Mouse (Mus musculus) olfactory bulb, adult 2 months (tissue): Measurements from ENCODE around the gene Ndufs7.

Experiments
- CTCF ChIP-seq: fragments of 200-500 bp; IDR thresholded peaks from 2 replicates; pipeline ENCODE4 v1.5.1; 2012; ENCODE audit warnings: low read depth, mild to moderate bottlenecking, low read length, moderate library complexity; ENCODE audit not compliant: insufficient read depth
- POLR2A ChIP-seq: fragments of 200-500 bp; IDR thresholded peaks from 2 replicates; pipeline ENCODE4 v1.6.1; 2012; ENCODE audit warnings: mild to moderate bottlenecking, low read depth, low read length, moderate library complexity; ENCODE audit not compliant: insufficient read depth

- TF ChIP-seq POLR2A, result no peak
- TF ChIP-seq CTCF, result no peak
Measured at GRCm38 (mm10) chr10:80227877-80228775, 20.8 kb upstream of the Ndufs7 start.
